Mouse (Mus musculus): Measurements from ENCODE around the gene Ppp2r3d.
"Not testable (repeated sequence)": the region's sequence is repeated elsewhere in the genome, so short reads cannot be mapped to it uniquely, and the experiment has no call there.

Ppp2r3d gene

DNA sequence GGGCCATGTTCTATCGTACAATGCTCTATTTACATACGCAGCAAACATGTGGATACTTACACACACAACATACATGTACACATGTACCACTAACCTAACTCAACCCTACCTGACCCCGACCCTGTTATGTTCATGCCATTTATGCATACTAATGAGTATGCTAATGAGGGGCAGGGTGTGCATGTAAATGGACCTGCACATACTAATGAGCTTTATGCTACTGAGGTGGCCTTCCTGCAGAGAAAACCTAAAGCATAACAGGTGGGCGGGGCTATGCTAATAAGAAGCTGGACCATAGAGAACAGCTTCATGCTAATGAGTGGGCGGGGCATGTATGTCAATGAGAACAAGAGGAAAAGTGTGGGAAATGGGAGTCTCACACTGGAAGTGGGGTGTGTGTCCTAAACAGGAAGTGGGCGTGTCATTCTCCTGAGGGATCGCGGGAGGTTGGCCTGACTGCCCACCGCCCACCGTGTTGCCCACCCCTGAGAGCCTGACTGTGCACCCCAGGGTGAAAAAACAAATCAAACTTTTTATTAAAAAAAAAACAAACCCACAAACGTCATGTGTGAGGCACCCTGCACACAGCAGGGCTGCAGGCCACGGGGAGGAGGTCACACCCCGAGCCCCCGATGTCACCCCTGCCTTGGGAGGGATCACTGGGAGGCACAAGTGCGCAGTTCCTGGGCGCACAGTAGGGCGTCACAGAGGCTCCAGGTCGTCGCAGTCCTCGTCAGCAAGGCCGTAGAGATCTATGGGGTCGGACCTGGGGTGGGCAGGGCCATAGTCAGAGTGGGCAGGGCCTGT is at the start of gene Ppp2r3d:
Gene Ppp2r3d, minus strand, starts transcription at position 803 of the 807 bp plus-strand sequence.
- DNase-seq (ENCODE audit: low spot score in 2 of 2): no peak

DNA sequence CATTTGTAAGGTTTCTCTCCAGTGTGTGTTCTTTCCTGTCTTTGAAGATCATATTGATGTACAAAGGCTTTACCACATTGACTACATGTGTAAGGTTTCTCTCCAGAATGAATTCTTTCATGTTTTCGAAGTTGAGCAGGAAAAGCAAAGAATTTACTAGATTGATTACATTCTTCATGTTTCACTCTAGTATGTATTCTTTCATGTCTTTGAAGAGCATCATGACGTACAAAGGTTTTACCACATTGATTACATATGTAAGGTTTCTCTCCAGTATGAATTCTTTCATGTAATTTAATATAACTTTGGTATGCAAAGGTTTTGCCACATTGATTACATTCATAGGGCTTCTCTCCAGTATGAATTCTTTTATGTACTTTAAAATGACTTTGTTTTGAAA is 17.0 kb upstream of the Ppp2r3d start, which contains the start of gene Gm21836:
Gene Gm21836, minus strand, starts transcription at position 101 of the 400 bp plus-strand sequence.
- DNase-seq (ENCODE audit: low spot score in 2 of 2): not testable (repeated sequence)

DNA sequence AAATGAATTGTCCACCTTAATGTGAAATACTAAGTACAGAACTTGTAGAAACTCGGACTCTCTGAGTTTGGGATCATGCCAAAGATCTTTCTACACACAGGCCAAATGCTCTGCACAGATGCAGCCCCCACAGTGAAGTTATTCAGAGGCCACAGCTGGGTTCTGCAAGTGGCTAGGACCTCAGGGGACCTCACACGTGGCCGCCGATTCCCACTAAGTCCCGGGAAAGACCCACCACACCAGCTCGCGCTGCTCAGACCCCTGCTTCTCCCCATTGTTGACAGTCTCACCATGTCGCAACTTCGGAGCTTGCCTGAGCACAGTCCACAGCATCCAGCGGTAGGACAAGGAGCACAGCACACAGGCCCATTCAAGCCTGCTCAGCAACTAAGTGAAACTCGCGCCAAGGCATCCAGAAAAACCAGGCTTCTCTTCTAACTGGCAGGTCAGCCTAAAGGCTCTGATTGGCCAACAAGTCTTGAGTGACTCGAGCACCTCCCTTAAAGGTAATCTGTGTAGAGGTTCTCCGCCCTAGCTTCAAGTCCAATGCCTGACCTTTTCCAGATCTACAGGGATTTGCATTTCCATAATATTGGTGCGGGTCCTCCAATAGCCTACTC is 3.8 kb upstream of the Ppp2r3d start:
- DNase-seq (ENCODE audit: low spot score in 2 of 2): not testable (repeated sequence)

DNA sequence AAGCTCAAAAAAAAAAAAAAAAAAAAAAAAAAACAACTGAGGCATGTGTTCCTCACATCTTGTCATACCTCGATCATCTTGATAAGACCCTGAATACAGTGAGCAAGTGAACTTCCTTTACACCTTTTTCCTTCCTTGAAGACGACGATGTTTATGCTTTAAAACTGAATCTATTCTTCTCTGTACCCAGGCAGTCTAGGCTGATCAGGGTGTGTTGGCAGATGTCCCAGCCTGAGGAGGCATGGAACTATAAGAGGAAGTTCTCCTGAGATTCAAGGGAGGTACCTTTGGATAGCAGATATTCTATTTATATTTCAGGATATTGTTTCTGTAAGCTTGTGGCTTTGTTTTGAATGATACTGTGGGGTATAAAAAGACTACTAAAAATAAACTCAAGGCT is 1.4 kb upstream of the Ppp2r3d start:
- peak; percentile 29 to 31 for DNase-seq (ENCODE audit: low spot score in 2 of 2)

DNA sequence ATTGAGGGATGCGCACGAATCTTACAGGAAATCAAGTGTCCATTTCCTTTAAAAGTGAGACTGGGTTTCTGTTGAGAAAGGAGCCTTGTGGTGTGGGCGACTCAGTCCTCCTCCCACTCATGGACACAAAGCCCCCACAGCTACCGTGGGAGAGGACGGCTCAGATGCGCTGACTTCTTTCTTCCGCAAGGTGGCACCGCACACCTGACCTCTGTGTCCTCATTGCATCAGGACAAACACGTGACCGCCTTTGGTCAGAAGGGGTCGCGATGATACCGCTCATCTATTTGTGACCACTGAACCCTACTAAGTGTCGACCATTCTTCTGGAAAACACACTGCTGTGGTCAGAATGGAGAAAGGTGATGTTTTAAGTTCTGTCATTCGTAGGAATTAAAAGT is 1.0 kb downstream of the Ppp2r3d start:
- no peak for DNase-seq (ENCODE audit: low spot score in 2 of 2)

DNA sequence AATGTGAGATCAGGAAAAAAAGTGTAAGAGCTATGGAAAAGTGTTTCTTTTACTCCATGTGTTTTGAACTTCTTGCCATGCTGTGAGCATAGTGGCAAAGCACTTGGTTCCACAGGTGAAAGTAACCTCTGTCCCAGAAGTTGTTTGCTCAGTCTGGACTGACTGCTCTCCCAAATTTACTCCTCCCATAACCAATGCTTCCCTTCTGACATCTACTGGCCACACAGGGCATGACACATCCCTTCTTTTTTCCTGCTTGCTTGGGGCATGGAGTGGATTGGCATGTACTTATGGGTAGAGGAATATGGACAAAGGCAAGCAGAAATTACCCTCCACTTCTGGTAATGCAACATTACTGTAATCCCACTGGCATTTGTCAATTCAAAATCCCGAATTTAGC is 20.1 kb downstream of the Ppp2r3d start:
- DNase-seq (ENCODE audit: low spot score in 2 of 2): peak in 1 of 2 experiments; percentile 21

GRCm38 (mm10) chr9:124442533-124442855 is 34.2 kb downstream of the Ppp2r3d start:
- peak in 1 of 2 experiments; percentile 3 for DNase-seq (ENCODE audit: low spot score in 2 of 2)

DNA sequence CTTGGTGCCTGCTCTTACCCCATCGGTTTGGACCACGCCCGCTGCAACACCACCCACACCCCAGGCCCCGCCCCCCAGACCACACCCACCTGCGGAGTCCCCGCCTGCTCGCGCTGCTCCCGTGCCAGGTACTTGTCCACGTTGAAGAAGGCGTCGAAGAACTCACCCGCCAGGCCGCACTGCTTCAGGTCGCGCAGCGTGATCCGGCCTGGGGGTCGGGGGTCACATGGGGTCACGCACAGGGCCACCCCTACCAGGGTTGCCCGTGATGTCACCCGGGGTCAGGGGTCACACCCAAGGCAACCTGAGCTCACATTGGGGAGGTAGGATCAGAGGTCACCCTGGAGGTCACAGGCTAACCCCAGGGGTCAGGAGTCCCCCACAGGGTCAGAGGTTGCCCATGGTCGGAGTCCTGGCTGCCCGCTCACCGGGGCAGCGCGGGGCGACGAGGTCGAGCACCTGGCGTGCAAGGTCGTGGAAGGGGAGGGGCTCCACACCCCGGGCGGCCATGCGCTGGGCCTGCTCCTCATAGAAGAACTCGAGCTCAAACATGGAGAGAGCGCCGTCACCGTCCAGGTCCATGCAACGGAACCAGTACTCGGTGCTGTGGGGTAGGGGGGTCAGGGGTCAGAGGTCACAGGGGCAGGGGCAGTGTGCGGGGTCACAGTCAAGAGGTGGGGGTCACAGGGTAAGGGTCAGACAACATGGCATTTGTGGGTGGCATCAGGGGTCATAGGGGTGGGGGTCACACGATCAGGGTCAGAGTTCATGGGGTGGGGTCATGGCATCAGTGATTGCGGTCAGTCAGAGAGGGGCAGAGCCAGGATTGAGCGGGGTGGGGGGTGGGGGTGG is 34.8 kb downstream of the Ppp2r3d start:
- no peak for DNase-seq (ENCODE audit: low spot score in 2 of 2)

GRCm38 (mm10) chr9:124440724-124441045 is 36.0 kb downstream of the Ppp2r3d start:
- DNase-seq (ENCODE audit: low spot score in 2 of 2): peak in 1 of 2 experiments; percentile 8

GRCm38 (mm10) chr9:124439848-124440723 is 36.6 kb downstream of the Ppp2r3d start:
- DNase-seq (ENCODE audit: low spot score in 2 of 2): peak in 1 of 2 experiments; percentile 12

DNA sequence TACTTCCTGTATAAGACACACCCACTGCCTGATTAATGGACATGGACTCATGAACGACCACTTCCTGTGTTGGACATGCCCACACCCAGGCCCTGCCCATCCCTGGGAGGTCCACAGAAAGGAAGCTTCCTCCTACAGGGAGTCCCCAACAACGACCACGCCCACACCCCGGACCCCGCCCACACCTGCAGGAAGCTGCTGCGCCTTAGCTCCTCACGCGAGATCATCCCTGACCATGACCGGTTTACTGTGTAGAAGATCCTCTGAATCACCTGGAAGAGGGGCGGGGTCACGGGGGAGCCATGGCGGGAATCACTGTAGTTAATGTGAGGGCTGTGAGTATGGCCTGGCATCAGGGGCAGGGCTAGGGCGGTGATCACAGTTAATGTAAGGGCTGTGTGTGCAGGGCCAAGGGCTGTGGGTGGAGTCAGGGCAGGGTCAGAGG is 37.3 kb downstream of the Ppp2r3d start:
- DNase-seq (ENCODE audit: low spot score in 2 of 2): no peak

- DNase-seq (ENCODE audit: low spot score in 2 of 2): no peak
Measured at GRCm38 (mm10) chr9:124438686-124439346, 37.9 kb downstream of the Ppp2r3d start.

DNA sequence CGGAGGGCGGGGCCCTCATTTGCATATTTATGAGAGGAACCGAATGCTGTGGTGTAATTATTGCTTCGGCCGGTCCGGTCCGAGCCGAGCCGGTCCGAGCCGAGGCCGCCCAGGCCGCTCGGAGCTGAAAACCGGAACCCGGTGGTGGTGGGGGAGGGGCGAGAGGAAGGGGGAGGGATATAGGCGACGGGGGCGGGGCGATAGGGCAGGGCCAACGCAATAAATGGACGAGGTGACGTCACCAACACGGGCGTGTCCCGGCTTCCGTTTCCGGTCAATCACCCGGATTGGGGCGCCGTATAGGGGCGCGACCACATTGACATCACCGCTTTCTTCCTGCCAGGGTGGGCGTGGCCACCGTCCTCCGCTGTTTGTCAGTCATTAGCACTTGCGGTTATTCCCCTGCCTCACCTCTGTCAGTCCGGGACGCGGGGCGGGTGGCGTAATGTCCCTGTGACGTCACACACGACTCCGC is 51.2 kb downstream of the Ppp2r3d start:
- peak; percentile 94 to 96 for DNase-seq (ENCODE audit: low spot score in 2 of 2)

DNA sequence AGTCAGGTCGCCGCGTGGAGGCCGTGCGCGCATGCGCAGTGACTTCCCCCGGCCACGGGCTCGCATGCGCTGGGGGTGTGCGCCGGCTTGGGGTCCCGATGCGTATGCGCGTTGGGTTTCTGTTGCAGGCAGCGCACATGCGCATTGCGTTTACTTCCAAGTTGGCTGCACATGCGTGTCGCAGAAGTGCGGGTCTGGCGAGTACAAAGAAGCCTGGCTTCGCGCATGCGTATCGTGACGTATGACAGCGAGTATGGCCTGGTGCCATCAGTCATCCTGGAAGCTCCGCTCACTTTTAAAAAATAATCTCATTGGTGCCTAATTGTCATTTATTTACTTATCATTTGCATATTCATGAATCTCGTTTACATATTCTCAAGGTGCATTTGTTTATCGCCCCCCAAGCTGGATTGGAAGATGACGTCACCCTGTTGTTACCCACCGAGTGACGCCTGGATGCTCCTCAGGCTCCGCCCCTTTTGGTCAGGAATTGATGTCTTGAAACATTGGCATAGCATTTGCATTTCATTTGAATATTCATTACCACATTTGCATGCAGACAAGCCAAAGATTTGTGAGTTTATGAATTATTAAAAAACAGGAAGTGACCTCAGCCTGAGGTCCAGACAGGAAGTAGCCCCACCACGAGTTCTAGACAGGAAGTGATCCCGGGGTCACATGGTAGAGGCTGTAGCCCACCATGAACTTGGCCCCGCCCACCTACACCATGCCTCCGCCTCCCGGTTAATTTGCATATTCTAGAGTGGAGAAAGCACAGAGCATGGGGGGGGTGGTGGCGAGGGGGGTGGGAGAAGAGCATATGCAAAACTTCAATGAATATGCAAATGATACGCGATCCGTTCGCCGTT is 51.9 kb downstream of the Ppp2r3d start:
- peak; percentile 99 for DNase-seq (ENCODE audit: low spot score in 2 of 2)

DNA sequence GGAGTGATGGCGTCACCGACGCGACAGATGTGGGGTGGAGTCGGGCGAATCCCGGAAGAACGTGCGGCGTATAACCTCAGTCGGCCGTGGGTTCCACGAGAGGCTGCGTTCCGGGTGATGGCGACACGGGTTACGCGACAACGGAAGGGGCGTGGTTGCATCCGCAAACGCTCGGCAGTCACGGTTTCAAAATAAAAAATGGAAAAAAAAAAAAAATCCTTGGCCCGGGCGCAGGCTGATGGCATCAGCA is 52.5 kb downstream of the Ppp2r3d start:
- no peak for DNase-seq (ENCODE audit: low spot score in 2 of 2)

DNA sequence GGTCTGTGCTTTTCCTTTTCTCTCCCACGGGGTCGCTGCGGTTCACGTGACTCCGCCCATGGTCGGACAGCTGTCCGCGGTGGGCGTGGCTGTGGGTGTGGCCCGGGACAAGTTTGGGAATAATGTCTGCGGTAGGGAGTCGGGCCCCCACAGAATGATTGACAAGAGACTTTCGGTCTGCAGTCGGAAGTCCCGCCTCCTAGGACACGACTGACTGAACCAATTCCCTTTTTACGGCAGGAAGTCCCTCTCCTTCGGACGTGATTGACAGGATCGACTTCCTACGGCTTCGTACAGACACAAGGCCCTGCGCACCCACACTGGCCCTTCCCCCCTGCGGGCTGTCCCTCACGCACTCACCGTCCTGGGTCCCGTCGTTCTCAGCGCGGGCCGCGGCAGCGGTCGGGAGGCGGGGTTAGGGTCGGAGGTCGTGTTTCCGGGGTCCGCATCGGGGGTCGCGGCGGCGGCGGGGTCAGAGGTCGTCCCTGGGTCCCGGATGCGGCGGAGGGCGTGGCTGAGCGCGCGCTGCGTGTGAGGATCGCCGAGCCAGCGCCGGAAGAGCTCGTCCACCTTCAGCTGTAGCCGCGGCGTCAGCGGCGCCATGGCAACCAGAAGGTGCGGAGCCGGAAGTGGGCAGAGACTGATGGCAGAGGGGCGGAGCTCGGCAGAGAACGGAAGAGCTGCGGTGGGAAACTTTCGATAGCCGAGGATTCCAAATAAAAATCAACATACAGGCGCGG is 53.0 kb downstream of the Ppp2r3d start:
- peak; percentile 97 for DNase-seq (ENCODE audit: low spot score in 2 of 2)

- peak; percentile 90 to 91 for DNase-seq (ENCODE audit: low spot score in 2 of 2)
Measured at GRCm38 (mm10) chr9:124422900-124423551, 53.7 kb downstream of the Ppp2r3d start.

DNA sequence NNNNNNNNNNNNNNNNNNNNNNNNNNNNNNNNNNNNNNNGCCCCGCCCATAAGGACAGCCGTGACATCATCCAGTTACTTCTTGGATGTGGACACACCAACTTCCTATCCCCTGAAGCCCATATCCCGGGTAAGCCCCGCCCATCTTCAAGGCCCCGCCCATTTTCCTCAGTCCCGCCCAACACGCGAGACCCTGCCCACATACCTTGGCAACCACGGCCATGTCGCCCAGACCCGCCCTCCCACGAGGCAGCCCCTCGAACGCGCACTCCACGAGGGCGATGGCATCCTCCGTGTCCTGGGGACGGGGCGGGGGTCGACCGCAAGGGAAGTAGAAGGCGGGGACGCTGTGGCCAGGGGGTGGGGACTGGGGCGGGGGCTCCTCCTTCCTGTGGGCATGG is 54.3 kb downstream of the Ppp2r3d start:
- DNase-seq (ENCODE audit: low spot score in 2 of 2): no peak

GRCm38 (mm10) chr9:124412921-124413320 is 63.8 kb downstream of the Ppp2r3d start:
- no peak for DNase-seq (ENCODE audit: low spot score in 2 of 2)

Measured in right cerebral cortex, adult 2 months (tissue).